Mouse (Mus musculus) myocyte (in vitro differentiated cells): ENCODE results near the gene Lime1.

Source experiments
- CEBPB ChIP-seq: IDR thresholded peaks from 2 replicates; pipeline ENCODE4 v1.6.1; 2011; ENCODE audit warnings: mild to moderate bottlenecking, moderate library complexity; ENCODE audit not compliant: poor library complexity, insufficient read depth, severe bottlenecking
- E2F4 ChIP-seq: IDR thresholded peaks from one replicate; pipeline ENCODE4 v1.6.1; 2011; ENCODE audit warnings: mild to moderate bottlenecking, control low read depth, moderate library complexity; ENCODE audit not compliant: insufficient read depth
- MAX ChIP-seq: IDR thresholded peaks from one replicate; pipeline ENCODE4 v1.6.1; 2011; ENCODE audit warnings: low read depth, mild to moderate bottlenecking, control low read depth
- MYOD1 ChIP-seq, 3 experiments: IDR thresholded peaks; one replicate each; pipeline ENCODE4 v1.6.1; 2011; ENCODE audit warnings: control low read depth in 2 of 3, low read depth in 2 of 3, mild to moderate bottlenecking in 2 of 3, moderate library complexity in 1 of 3; ENCODE audit not compliant: insufficient read length in 2 of 3, control insufficient read depth in 1 of 3
- MYOG ChIP-seq, 3 experiments: IDR thresholded peaks; one replicate each; pipeline ENCODE4 v1.6.1; 2011; ENCODE audit warnings: control low read depth in 2 of 3, low read depth in 2 of 3, mild to moderate bottlenecking in 2 of 3; ENCODE audit not compliant: insufficient read length in 2 of 3, control insufficient read depth in 1 of 3, insufficient read depth in 1 of 3
- POLR2A ChIP-seq: IDR thresholded peaks from one replicate; pipeline ENCODE4 v1.6.1; 2011; ENCODE audit warnings: low read depth, mild to moderate bottlenecking, control low read depth, moderate library complexity; ENCODE audit not compliant: insufficient read length
- POLR2AphosphoS2 ChIP-seq: IDR thresholded peaks from one replicate; pipeline ENCODE4 v1.6.1; 2011; ENCODE audit warnings: low read depth, control low read depth; ENCODE audit not compliant: insufficient read length
- REST ChIP-seq: IDR thresholded peaks from one replicate; pipeline ENCODE4 v1.6.1; 2011; ENCODE audit warnings: mild to moderate bottlenecking, control low read depth, moderate library complexity; ENCODE audit not compliant: insufficient read depth, insufficient read length
- TCF12 ChIP-seq: IDR thresholded peaks from one replicate; pipeline ENCODE4 v1.6.1; 2011; ENCODE audit warnings: mild to moderate bottlenecking, control low read depth; ENCODE audit not compliant: poor library complexity, insufficient read depth, severe bottlenecking
- USF1 ChIP-seq: IDR thresholded peaks from one replicate; pipeline ENCODE4 v1.6.1; 2011; ENCODE audit warnings: low read depth, mild to moderate bottlenecking, control low read depth, moderate library complexity

DNA sequence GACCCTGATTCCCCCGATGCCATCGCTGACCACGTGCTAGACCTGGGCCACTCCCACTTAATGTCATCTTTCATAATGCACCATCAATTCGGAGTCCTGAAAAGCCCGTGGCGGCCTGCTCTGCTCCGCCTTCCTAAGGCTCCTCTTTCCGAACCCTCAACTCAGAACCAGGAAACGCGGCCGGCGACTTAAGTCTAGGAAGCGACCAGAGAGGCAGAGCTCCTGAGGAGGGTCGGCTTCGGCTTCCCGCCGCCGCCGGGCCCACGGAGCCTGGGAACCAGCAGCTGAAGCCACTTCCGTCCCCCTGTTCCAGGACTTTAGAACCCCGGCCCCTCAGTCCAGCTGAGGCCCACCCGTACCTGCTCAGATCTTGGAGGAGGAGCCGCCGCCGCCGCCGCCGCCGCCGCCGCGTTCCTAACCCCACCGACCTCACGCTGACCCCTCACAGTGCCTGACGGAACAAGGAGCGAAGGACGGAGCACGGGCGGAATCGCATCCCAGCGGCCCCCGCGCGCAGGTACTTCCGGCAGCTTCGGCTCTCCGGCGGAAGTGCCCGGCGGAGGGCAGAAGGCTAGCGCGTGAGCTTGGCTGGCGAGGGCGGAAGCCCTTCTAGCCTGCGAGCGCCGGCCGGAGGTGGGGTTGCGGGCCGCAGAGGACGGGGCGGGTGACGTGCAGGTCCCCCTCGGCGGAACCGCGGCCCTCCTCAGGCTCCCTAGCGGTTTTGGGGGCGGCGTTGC, 14.8 kb upstream of the Lime1 start, which contains the start of the genes Zgpat and Arfrp1:
- TF ChIP-seq POLR2A (peak; percentile 82), E2F4 (peak; percentile 46), POLR2AphosphoS2 (peak; percentile 72), USF1 (peak; percentile 77), TCF12 (no peak), MAX (peak; percentile 65), CEBPB (no peak), MYOG (IDR thresholded peaks at IDR 0.05; ENCODE audit: control insufficient read depth in 1 of 3, insufficient read depth in 1 of 3, insufficient read length in 2 of 3, low read depth in 2 of 3) (peak in 1 of 3 experiments; percentile 2), MYOD1 (IDR thresholded peaks at IDR 0.05; ENCODE audit: control insufficient read depth in 1 of 3, insufficient read length in 2 of 3, low read depth in 2 of 3) (no peak), REST (no peak)
